8 mouse cellular contexts compared by ENCODE assay signal in the genomic region with DNA sequence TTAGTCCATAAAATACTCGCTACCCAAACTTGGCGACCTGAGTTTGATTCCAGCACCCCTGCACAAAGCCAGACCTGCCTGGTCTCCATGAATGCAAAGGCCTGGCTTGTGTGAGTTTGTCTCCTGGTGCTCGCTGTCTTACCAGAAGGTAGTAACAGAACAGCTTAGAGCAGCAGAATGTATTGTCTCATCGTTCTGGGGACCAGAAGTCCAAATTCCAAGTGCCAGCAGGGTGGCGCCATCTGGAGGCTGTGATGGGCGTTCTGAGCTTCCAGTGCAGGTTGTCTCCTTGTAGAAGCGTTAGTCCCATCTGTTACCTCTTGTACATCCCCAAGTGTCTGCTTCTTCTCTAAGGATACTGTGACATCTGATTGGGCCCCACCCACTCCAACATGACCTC. TPM values are rescaled to one million over a fixed set of nuclear protein-coding genes. Genes with fewer than 3 reads are reported as not detected.
DNase-seq lines count a peak whose midpoint lies in the region; ATAC-seq and TF ChIP-seq lines count a peak whose summit lies in the region.

No protein-coding gene starts in this region.

- TF ChIP-seq EP300 in liver, postnatal 0 days (IDR thresholded peaks at IDR 0.05; ENCODE audit: low read depth), result no peak
- no peak for TF ChIP-seq EP300 in stomach, postnatal 0 days (optimal IDR thresholded peaks at IDR 0.05)

- ATAC-seq in intestine, embryonic 15.5 days, result peak; percentile 26; the same call in 1 of the 2 replicates
- ATAC-seq in liver, postnatal 0 days, result no peak
- ATAC-seq in stomach, postnatal 0 days (ENCODE audit: low FRiP score, low TSS enrichment), result no peak

- H3K4me1 ChIP-seq in cortical plate, adult 2 months (ENCODE audit: control insufficient read depth, insufficient read depth, low read length), result 0 out of 2 replicates have a peak, but pooled peaks cover 2% of the 10 kb centered on the region
- H3K4me1 ChIP-seq in intestine, embryonic 15.5 days (replicated peaks), result 0 out of 2 replicates have a peak, but pooled peaks cover 2% of the 10 kb centered on the region
- no peaks in the 10 kb centered on the region for H3K4me1 ChIP-seq in liver, postnatal 0 days (ENCODE audit: insufficient read depth)
- no peaks in the 10 kb centered on the region for H3K4me1 ChIP-seq in stomach, postnatal 0 days (replicated peaks; ENCODE audit: control insufficient read depth, insufficient read depth)

- 43% methylated on average over 7 of the region's 7 CpGs for WGBS in intestine, embryonic 15.5 days
- 33% methylated on average over 7 of the region's 7 CpGs for WGBS in liver, postnatal 0 days (ENCODE audit: insufficient replicate concordance)
- 35% methylated on average over 7 of the region's 7 CpGs for WGBS in stomach, postnatal 0 days

- H3K27ac ChIP-seq in cortical plate, adult 2 months (ENCODE audit: insufficient read depth, low read length), result no peak overlapping the region
- H3K27ac ChIP-seq in intestine, embryonic 15.5 days, result no peak overlapping the region
- no peak overlapping the region for H3K27ac ChIP-seq in liver, postnatal 0 days (ENCODE audit: low read depth)
- H3K27ac ChIP-seq in stomach, postnatal 0 days (replicated peaks), result no peak overlapping the region

- TF ChIP-seq POLR2A in cortical plate, adult 2 months (IDR thresholded peaks at IDR 0.05; ENCODE audit: extremely low read depth, insufficient read depth, low read length), result no peak

- peak; percentile 71 for TF ChIP-seq CTCF in cortical plate, adult 2 months (IDR thresholded peaks at IDR 0.05; ENCODE audit: extremely low read depth, insufficient read depth, low read length)
- peak; percentile 68 for TF ChIP-seq CTCF in liver, postnatal 0 days (IDR thresholded peaks at IDR 0.05; ENCODE audit: low read depth)
- peak; percentile 82 for TF ChIP-seq CTCF in stomach, postnatal 0 days (IDR thresholded peaks at IDR 0.05; ENCODE audit: low read depth)

- H3K9ac ChIP-seq in intestine, embryonic 15.5 days, result no peak overlapping the region
- no peak overlapping the region for H3K9ac ChIP-seq in liver, postnatal 0 days (replicated peaks)
- no peak overlapping the region for H3K9ac ChIP-seq in stomach, postnatal 0 days (ENCODE audit: low read length)

- no peak overlapping the region for H3K4me3 ChIP-seq in cortical plate, adult 2 months (ENCODE audit: insufficient read depth, low read length)
- H3K4me3 ChIP-seq in intestine, embryonic 15.5 days (replicated peaks), result no peak overlapping the region
- H3K4me3 ChIP-seq in liver, postnatal 0 days (ENCODE audit: low read depth, low read length), result no peak overlapping the region
- H3K4me3 ChIP-seq in stomach, postnatal 0 days (ENCODE audit: low read depth, low read length), result no peak overlapping the region

- H3K36me3 ChIP-seq in intestine, embryonic 15.5 days, result no peaks in the 10 kb centered on the region
- H3K36me3 ChIP-seq in liver, postnatal 0 days (replicated peaks; ENCODE audit: insufficient read depth, low read length), result no peaks in the 10 kb centered on the region
- no peaks in the 10 kb centered on the region for H3K36me3 ChIP-seq in stomach, postnatal 0 days (ENCODE audit: control insufficient read depth, insufficient read depth, low read length)

- peak; percentile 20 for DNase-seq in adrenal gland, adult 2 months
- no peak for DNase-seq in adrenal gland, postnatal 25 days
- peak; percentile 80 for DNase-seq in ES-CJ7 (ENCODE audit: low read depth, low spot score)
- peak; percentile 57 for DNase-seq in liver, postnatal 0 days
- DNase-seq in stomach, postnatal 0 days (ENCODE audit: low spot score), result peak; percentile 71
- no peak for DNase-seq in gastrocnemius, postnatal 25 days

- H3K27me3 ChIP-seq in intestine, embryonic 15.5 days (replicated peaks), result no peaks in the 10 kb centered on the region
- no peaks in the 10 kb centered on the region for H3K27me3 ChIP-seq in liver, postnatal 0 days (ENCODE audit: insufficient read depth, low read length)
- H3K27me3 ChIP-seq in stomach, postnatal 0 days (ENCODE audit: control insufficient read depth, insufficient read depth, low read length), result no peaks in the 10 kb centered on the region

- no peaks in the 10 kb centered on the region for H3K9me3 ChIP-seq in intestine, embryonic 15.5 days
- H3K9me3 ChIP-seq in liver, postnatal 0 days (ENCODE audit: low read length), result no peaks in the 10 kb centered on the region
- H3K9me3 ChIP-seq in stomach, postnatal 0 days (ENCODE audit: control insufficient read depth, low read length), result no peaks in the 10 kb centered on the region

- H3K4me2 ChIP-seq in intestine, embryonic 15.5 days (replicated peaks), result no peak overlapping the region
- no peak overlapping the region for H3K4me2 ChIP-seq in liver, postnatal 0 days (ENCODE audit: low read depth, low read length)
- no peak overlapping the region for H3K4me2 ChIP-seq in stomach, postnatal 0 days (replicated peaks; ENCODE audit: low read depth)

RNA-seq across cellular contexts. Expression of a gene that starts 57.5 kb away (rescaled TPM):
- total RNA-seq in adrenal gland, adult 2 months (2021), result 100 to 1,000 TPM; 117 to 175 TPM
- polyA plus RNA-seq in adrenal gland, adult 2 months (2012; rRNA removed), result 140 and 161 TPM in 2 replicates
- total RNA-seq in adrenal gland, postnatal 25 days (2021), result 157 and 195 TPM in 2 replicates
- 190 and 191 TPM in 2 replicates for polyA plus RNA-seq in cortical plate, adult 2 months (2012; rRNA removed)
- 30.4 and 30.7 TPM in 2 replicates for polyA plus RNA-seq in intestine, embryonic 15.5 days (2015; fragmentation: Nextera tagmentation; extraction: Ambion mirVana)
- polyA plus RNA-seq in liver, postnatal 0 days (2015; fragmentation: Nextera tagmentation; extraction: Ambion mirVana), result 8.2 and 9.2 TPM in 2 replicates
- 28.4 and 30.5 TPM in 2 replicates for polyA plus RNA-seq in stomach, postnatal 0 days (2015; fragmentation: Nextera tagmentation; extraction: Ambion mirVana)
- 10 to 100 TPM; 40.7 to 45.1 TPM for total RNA-seq in gastrocnemius, postnatal 25 days (2021)

Comparison
In these comparisons a context has a peak if more than half of its experiments do, and no peak if none do; other contexts are left out.
1. DNase-seq: peak in adrenal gland, adult 2 months (single experiment), ES-CJ7 (single experiment), liver, postnatal 0 days (single experiment) and stomach, postnatal 0 days (single experiment); none in adrenal gland, postnatal 25 days (single experiment) and gastrocnemius, postnatal 25 days (single experiment).
2. Peak in every context shown above with its lines, with median percentiles within 50 percentile points of each other: CTCF ChIP-seq.